Mouse (Mus musculus) liver, embryonic 14.5 days (tissue): Measurements from ENCODE around the gene Gm49322. TPM values are rescaled to one million over a fixed set of nuclear protein-coding genes. Genes with fewer than 3 reads are reported as not detected.
A peak's percentile ranks its signal among the peaks of the same experiment; 100 is the strongest.

ENCODE experiments used
- ATAC-seq: fragments of 200-750 bp; cut with Nextera tagmentation; 2 replicates; pipeline ENCODE4 v1.8.0; 2017; ENCODE audit warnings: moderate number of reproducible peaks, mild to moderate bottlenecking, moderate library complexity; ENCODE audit not compliant: insufficient read depth
- DNase-seq, 3 experiments: peaks; one replicate each; pipeline ENCODE4 v3.0.0-alpha.2; 2012 to 2013; ENCODE audit warnings: low read depth in 3 of 3, low spot score in 3 of 3
- H3K27ac ChIP-seq: fragments of 300-500 bp; sonication (generic); 2 replicates; pipeline ENCODE4 v1.5.1; 2014; ENCODE audit warnings: moderate library complexity, mild to moderate bottlenecking, control low read depth, inconsistent platforms
- H3K27me3 ChIP-seq: fragments of 300-500 bp; sonication (generic); 2 replicates; pipeline ENCODE4 v1.6.1; 2014; ENCODE audit warnings: mild to moderate bottlenecking, low read length, moderate library complexity; ENCODE audit not compliant: control insufficient read depth, insufficient read depth
- H3K36me3 ChIP-seq: fragments of 300-500 bp; sonication (generic); replicated peaks from 2 replicates; pipeline ENCODE4 v1.6.1; 2014; ENCODE audit warnings: low read depth; ENCODE audit not compliant: control insufficient read depth, insufficient read depth
- H3K4me1 ChIP-seq, 2 experiments: fragments of 200-500 bp in 1 of 2; fragments of 300-500 bp in 1 of 2; sonication (generic) in 1 of 2; replicated peaks; 2 replicates each; pipeline ENCODE4 v1.6.1; 2012 to 2014; ENCODE audit warnings: antibody characterized with exemption in 1 of 2, inconsistent platforms in 1 of 2, low read length in 1 of 2; ENCODE audit not compliant: control insufficient read depth in 2 of 2, insufficient read depth in 2 of 2
- H3K4me2 ChIP-seq: fragments of 300-500 bp; sonication (generic); 2 replicates; pipeline ENCODE4 v1.6.1; 2014; ENCODE audit warnings: low read depth, mild to moderate bottlenecking, control low read depth, moderate library complexity
- H3K4me3 ChIP-seq, 2 experiments: fragments of 200-500 bp in 1 of 2; fragments of 300-500 bp in 1 of 2; sonication (generic) in 1 of 2; 2 replicates each; pipeline ENCODE4 v1.5.1; 2012 to 2014; ENCODE audit warnings: low read depth in 2 of 2, low read length in 2 of 2, mild to moderate bottlenecking in 2 of 2, control low read depth in 1 of 2, inconsistent platforms in 1 of 2, moderate library complexity in 1 of 2; ENCODE audit not compliant: insufficient read depth in 1 of 2
- H3K9ac ChIP-seq: fragments of 300-500 bp; sonication (generic); replicated peaks from 2 replicates; pipeline ENCODE4 v1.6.1; 2014; ENCODE audit warnings: mild to moderate bottlenecking, control low read depth, moderate library complexity
- H3K9me3 ChIP-seq: fragments of 300-500 bp; sonication (generic); 2 replicates; pipeline ENCODE4 v1.6.1; 2016; ENCODE audit warnings: low read length, mixed read lengths; ENCODE audit not compliant: control insufficient read depth
- CTCF ChIP-seq: IDR thresholded peaks from 2 replicates; pipeline ENCODE4 v1.5.1; 2016; ENCODE audit warnings: antibody characterized with exemption, low read depth, control low read depth
- EP300 ChIP-seq: IDR thresholded peaks from 2 replicates; pipeline ENCODE4 v1.6.1; 2016; ENCODE audit warnings: antibody characterized with exemption, low read depth
- WGBS: fragments of 180-500 bp; shearing (Covaris S2); extraction: QIAGEN DNeasy Blood & Tissue Kit; methylation state at CpG from one replicate; pipeline ENCODE4 v1.1.7; 2014; ENCODE audit not compliant: insufficient replicate concordance; 5-methylcytosine and 5-hydroxymethylcytosine counted together
- polyA plus RNA-seq, 2 experiments: library from polyadenylated mRNA; depleted of rRNA in 1 of 2; stranded (reverse) in 1 of 2; unstranded in 1 of 2; fragments of >200 nt; fragmentation: Nextera tagmentation in 1 of 2; extraction: Ambion mirVana in 1 of 2; gene quantifications; 2 replicates each; pipeline versions ENCODE4 v1.2.1 to v1.2.3; 2012 to 2014

Gene Gm49322
- polyA plus RNA-seq, 2 experiments = 0.19 to 1.2 TPM

DNA sequence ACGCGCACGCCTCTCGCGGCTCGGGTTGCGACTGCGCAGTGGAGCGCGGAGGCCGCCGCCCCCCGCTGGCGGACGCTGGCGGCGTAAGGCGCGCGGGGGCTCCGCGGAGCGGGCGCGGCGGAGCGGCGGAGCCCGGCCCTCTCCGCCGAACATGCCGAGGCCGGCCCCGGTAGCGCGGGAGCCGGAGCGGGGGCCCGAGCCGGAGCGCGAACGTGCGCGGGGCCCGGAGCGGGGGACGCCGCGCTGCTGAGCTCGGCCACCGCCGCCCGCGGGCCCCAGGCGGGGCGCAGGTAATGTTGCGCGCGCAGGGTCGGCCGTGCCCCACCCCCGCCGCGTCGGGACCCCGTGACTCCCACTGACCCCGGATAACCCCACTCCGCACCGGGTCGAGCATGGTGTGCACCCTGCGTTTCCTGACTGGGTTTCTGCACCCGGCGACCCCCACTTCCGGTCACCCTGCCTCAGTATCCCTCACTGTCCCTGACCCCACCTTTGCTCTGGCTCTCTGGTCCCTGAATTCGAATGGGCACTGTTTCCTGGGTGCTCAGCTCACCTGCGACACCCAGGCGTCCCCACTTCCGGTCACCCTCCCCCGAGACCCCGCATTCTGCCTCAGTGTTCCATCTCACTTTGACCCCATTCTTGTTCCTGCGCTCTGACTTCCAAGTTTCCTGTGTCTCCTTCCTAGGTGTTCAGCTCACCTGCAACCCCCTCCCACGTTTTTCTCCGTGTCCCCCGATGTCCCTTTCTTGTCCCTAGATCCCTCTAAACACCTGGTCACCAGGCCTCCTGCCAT lies 17.0 kb downstream of the Gm49322 start, which contains the start of gene Csnk1g2:
Gene Csnk1g2, plus strand, starts transcription at position 178 of the 796 bp plus-strand sequence.
- no peaks in the 10 kb centered on the region for H3K27me3 ChIP-seq
- peak within 1 kb of the TSS; percentile 96 for H3K4me2 ChIP-seq
- WGBS = under 1% methylated on average over 83 of the region's 85 CpGs
- TF ChIP-seq CTCF (no peak; the same call in 1 of the 2 replicates), EP300 (no peak)
- peak within 1 kb of the TSS; percentile 86 to 87 for H3K4me3 ChIP-seq
- peak within 1 kb of the TSS; percentile 91 for H3K27ac ChIP-seq
- DNase-seq (no peak), ATAC-seq (peak; percentile 29)
- H3K9ac ChIP-seq = peak within 1 kb of the TSS; percentile 89
- H3K36me3 ChIP-seq = no peaks in the 10 kb centered on the region
- no peaks in the 10 kb centered on the region for H3K9me3 ChIP-seq
- H3K4me1 ChIP-seq = peaks cover 3 to 26% of the 10 kb centered on the region in 2 experiments; a peak in 3 of 4 replicates

DNA sequence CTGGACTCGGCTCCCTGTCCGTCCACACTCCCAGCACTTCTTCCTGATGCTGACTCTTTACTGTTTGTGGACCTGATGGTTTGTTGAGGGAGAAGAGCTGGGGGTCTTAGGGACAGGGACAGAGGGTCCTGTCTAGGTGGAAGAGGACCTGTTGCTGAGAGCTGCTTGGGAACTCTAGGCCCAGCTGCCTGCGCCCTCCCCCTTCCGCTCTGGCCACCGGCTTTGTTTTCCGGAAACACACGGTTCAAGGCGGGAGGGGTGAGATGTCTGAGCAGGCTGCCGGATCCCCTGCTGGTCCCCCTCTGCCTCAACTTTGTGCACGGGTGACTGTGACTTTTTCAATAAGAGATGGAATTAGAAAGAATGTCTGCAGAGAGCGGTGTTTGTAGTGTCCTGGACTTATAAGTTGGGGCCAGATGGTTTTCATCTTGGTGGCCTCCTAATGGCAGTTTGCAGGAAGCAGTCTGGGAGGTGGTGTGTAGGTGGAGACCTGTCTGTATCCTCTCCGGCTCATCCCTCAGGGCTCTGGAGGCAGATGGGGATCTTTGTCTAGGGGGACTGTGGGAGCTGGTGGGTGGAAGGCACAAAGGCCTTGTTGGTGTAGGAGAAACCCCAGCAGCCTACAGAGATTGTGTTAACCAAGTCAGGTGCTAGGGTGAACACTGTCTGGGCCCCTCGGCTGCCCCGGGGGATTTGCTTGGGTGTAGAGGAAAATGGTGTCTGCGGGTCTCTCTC lies 17.8 kb downstream of the Gm49322 start:
- Histone ChIP-seq H3K9me3 (no peaks in the 10 kb centered on the region), H3K27ac (peak overlapping the region; percentile 83), H3K9ac (peak overlapping the region; percentile 89), H3K27me3 (no peaks in the 10 kb centered on the region), H3K4me2 (peak overlapping the region; percentile 96), H3K4me1 (peaks cover 3 to 26% of the 10 kb centered on the region in 2 experiments; a peak in 3 of 4 replicates), H3K36me3 (no peaks in the 10 kb centered on the region), H3K4me3 (peak overlapping the region; percentile 86 to 87)
- ATAC-seq (no peak), DNase-seq (peak in 1 of 3 experiments; percentile 26)
- 13% methylated on average over 15 of the region's 15 CpGs for WGBS
- TF ChIP-seq EP300 = no peak
- no peak for TF ChIP-seq CTCF

DNA sequence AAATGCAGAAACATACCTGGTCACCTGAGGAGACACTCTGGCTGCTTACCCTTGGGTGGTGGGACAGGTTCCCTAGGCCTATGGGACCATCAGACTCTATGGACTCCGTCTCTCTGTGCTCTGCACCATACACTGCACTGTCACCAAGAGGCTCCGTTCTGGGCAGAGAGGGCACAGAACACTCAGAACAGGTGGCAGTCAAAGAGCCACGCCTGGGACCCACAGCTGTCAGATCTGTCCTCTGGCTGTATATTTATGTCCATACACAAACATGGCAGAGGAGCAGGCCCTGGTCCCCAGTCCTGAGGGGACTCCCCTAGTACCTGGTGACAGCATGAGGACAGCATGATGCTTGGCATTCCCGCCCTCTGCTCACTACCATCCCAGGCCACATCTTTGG lies 19.9 kb downstream of the Gm49322 start:
- H3K27ac ChIP-seq = no peak overlapping the region
- WGBS = 77% methylated on average over 4 of the region's 4 CpGs
- no peaks in the 10 kb centered on the region for H3K36me3 ChIP-seq
- no peak overlapping the region for H3K4me3 ChIP-seq
- TF ChIP-seq EP300 (no peak), CTCF (no peak)
- H3K4me1 ChIP-seq = peaks cover 3 to 17% of the 10 kb centered on the region in 2 experiments; a peak in 2 of 4 replicates
- no peaks in the 10 kb centered on the region for H3K9me3 ChIP-seq
- ATAC-seq (no peak), DNase-seq (no peak)
- H3K9ac ChIP-seq = no peak overlapping the region
- H3K4me2 ChIP-seq = no peak overlapping the region
- H3K27me3 ChIP-seq = no peaks in the 10 kb centered on the region

DNA sequence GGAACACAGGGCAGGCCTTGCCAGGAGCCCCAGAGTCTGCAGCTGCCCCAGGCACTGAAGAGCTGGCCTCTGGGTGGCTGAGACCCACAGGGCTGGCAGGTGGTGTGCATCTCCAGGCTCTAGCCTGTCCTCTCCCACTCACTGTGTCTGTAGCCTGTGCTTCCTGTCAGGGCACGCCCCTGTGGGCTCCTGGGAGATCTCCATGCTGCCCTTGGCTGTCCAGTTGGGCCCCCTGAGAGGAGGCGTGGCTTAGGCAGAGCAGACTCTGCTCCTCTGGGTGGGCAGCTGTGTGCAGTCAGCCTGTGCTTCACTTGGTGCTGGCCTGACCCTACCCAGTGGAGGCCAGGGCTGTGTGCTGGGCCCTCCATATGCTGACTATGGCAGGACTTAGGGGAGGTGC lies 21.9 kb downstream of the Gm49322 start:
- H3K27me3 ChIP-seq = no peaks in the 10 kb centered on the region
- H3K9me3 ChIP-seq = no peaks in the 10 kb centered on the region
- no peak for ATAC-seq
- 30% methylated on average over 2 of the region's 2 CpGs for WGBS
- no peaks in the 10 kb centered on the region for H3K36me3 ChIP-seq
- no peak overlapping the region for H3K4me2 ChIP-seq
- DNase-seq = no peak
- no peak overlapping the region for H3K9ac ChIP-seq
- H3K4me1 ChIP-seq = peaks cover 0 to 10% of the 10 kb centered on the region in 2 experiments; a peak in 2 of 4 replicates
- no peak overlapping the region for H3K27ac ChIP-seq
- no peak for TF ChIP-seq CTCF
- TF ChIP-seq EP300 = no peak
- H3K4me3 ChIP-seq = no peak overlapping the region

DNA sequence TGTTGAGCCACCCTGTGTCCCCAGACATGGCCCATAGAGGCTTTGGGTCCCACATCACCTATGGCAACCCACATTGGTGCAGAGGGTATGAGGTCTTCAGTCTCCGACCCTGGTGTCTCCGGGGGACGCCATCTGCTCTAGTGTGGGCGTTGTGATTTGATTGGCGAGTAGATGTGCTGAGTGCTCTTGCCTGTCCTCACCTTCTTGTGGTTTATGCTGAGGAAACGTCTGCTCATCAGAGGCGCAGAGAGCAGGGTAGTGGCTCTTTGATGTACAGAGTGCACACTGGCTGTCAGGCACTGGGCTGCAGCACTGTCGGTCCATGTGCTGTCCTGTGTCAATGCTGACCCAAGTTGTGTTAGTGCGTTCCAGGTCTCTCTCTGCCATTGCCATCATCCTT lies 23.1 kb downstream of the Gm49322 start:
- TF ChIP-seq CTCF (no peak), EP300 (no peak)
- WGBS = 59% methylated on average over 9 of the region's 9 CpGs
- Histone ChIP-seq H3K9me3 (no peaks in the 10 kb centered on the region), H3K4me3 (no peak overlapping the region), H3K9ac (no peak overlapping the region), H3K4me2 (no peak overlapping the region), H3K27me3 (no peaks in the 10 kb centered on the region), H3K27ac (no peak overlapping the region), H3K4me1 (peaks cover 0 to 10% of the 10 kb centered on the region in 2 experiments; a peak in 1 of 4 replicates), H3K36me3 (no peaks in the 10 kb centered on the region; the same call in 1 of the 2 replicates)
- DNase-seq (no peak), ATAC-seq (no peak)
